Mouse (Mus musculus): Measurements from ENCODE around the gene Ssc5d. TPM values are rescaled to one million over a fixed set of nuclear protein-coding genes. Genes with fewer than 3 reads are reported as not detected.

The Ssc5d gene
- polyA plus RNA-seq, 1 experiment = 4.5 TPM

- no peak overlapping the region for H3K4me3 ChIP-seq (ENCODE audit: low read depth, low read length)
- peaks cover 4% of the 10 kb centered on the region for H3K4me1 ChIP-seq (ENCODE audit: control insufficient read depth, insufficient read depth, insufficient read length, low read length)
- no peaks in the 10 kb centered on the region for H3K27me3 ChIP-seq (ENCODE audit: control insufficient read depth, insufficient read depth, low read length)
- no peaks in the 10 kb centered on the region for H3K36me3 ChIP-seq (ENCODE audit: control insufficient read depth, insufficient read depth, low read length)
- no peak overlapping the region for H3K27ac ChIP-seq (ENCODE audit: insufficient read depth, low read depth, low read length)
- TF ChIP-seq POLR2A (IDR thresholded peaks at IDR 0.05; ENCODE audit: low read depth, low read length) (no peak), CTCF (IDR thresholded peaks at IDR 0.05; ENCODE audit: extremely low read depth, insufficient read length, insufficient replicate concordance, low read depth, low read length) (no peak)
- WGBS = 43% methylated on average over 6 of the region's 6 CpGs
Observed at GRCm38 (mm10) chr7:4948386-4948785, 22.8 kb downstream of the Ssc5d start.

DNA sequence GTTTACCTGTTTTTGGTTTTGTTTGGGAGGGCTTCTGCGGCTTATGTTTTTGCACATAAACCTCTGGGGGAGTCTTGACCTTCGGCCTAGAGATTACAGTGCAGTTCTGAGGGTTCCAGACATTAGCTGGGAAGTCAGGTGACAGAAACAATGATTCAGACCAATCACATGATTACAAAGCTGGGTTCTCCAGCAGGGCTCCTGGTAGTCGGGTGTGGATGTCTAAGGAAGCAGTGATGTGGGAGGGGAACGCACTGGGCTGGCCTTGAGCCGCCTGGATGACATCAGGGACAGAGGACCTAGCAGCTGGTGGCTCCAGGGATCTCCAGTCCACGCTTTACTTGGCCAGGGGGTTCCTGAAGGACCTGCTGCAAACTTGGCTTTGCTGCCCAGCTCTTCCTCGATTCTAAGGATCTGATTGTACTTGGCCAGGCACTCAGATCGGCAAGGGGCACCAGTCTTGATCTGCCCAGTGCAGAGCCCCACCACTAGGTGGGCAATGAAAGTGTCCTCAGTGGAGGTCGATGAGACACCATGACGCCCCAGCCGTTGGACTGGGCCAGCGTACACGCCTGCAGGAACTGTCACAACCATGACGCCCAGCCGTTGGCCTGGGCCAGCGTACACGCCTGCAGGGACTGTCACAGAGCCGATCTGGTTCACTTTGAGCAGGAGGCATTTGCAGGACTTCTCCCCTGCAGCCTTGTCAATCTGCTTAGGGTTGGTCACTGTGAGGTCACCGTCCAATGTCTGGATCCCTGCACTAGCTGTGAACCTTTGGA is 25.2 kb downstream of the Ssc5d start:
- Histone ChIP-seq H3K27ac (ENCODE audit: insufficient read depth, low read depth, low read length) (no peak overlapping the region), H3K27me3 (ENCODE audit: control insufficient read depth, insufficient read depth, low read length) (no peaks in the 10 kb centered on the region), H3K36me3 (ENCODE audit: control insufficient read depth, insufficient read depth, low read length) (no peaks in the 10 kb centered on the region), H3K4me1 (ENCODE audit: control insufficient read depth, insufficient read depth, insufficient read length, low read length) (no peaks in the 10 kb centered on the region), H3K4me3 (ENCODE audit: low read depth, low read length) (no peak overlapping the region)
- no peak for TF ChIP-seq CTCF (IDR thresholded peaks at IDR 0.05; ENCODE audit: extremely low read depth, insufficient read length, insufficient replicate concordance, low read depth, low read length)
- TF ChIP-seq POLR2A (IDR thresholded peaks at IDR 0.05; ENCODE audit: low read depth, low read length) = no peak
- whole genome bisulfite sequencing = 74% methylated on average over 19 of the region's 19 CpGs

DNA sequence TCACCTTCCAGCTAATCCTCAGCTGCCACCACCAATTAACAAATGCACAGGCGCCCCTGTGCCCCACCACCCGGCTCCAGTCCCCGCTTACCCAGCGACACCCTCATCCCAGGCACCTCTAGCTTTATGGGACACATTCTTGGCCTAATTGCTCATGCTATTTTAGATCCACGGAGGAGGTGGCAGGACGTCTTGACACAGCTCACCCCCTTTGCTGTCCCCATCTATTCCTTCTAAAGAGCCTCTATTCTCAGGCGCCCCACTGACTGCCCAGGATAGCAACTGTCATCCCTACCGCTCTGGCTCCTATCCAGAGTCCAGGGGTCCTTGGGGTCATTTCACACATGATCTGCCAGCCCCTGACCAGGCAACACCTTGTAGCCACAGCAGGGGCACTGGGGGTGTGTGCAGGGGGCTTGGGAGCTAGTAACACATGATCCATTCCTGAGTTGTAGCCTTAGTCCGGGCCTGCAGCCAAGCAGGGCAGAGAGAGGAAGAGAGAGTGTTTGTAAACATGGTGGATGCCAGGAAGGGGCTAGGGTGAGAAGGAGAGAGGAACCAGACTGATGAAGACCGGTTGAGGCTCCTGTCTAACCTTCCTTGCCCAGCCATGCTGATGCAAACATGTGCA is 28.3 kb downstream of the Ssc5d start:
- no peaks in the 10 kb centered on the region for H3K4me1 ChIP-seq (ENCODE audit: control insufficient read depth, insufficient read depth, insufficient read length, low read length)
- WGBS = 39% methylated on average over 10 of the region's 10 CpGs
- TF ChIP-seq CTCF (IDR thresholded peaks at IDR 0.05; ENCODE audit: extremely low read depth, insufficient read length, insufficient replicate concordance, low read depth, low read length) = no peak
- TF ChIP-seq POLR2A (IDR thresholded peaks at IDR 0.05; ENCODE audit: low read depth, low read length) = no peak

DNA sequence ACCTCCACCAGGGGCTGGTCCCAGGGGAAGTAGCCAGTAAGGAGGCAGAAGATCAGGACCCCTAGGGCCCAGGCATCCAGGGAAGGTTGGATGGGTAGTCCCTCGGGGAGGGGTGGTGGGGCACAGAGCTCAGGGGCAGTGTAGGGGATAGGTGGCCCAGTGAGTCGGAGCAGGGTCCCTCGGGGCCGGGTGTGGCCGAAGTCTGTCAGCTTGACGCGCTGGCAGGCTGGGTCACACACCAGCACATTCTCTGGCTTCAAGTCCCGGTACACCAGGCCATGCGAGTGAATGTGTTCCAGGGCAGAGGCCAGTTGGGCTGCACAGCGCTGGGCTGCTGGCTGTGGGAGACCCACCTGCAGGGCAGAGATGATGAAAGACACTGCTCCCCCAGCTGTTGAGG is 31.8 kb downstream of the Ssc5d start:
- H3K4me1 ChIP-seq (ENCODE audit: control insufficient read depth, insufficient read depth, insufficient read length, low read length) = no peaks in the 10 kb centered on the region
- no peak overlapping the region for H3K27ac ChIP-seq (ENCODE audit: insufficient read depth, low read depth, low read length)
- H3K36me3 ChIP-seq (ENCODE audit: control insufficient read depth, insufficient read depth, low read length) = no peaks in the 10 kb centered on the region

More for the DNA sequence above, 28.3 kb downstream of the Ssc5d start:
- no peaks in the 10 kb centered on the region for H3K36me3 ChIP-seq (ENCODE audit: control insufficient read depth, insufficient read depth, low read length)
- no peak overlapping the region for H3K4me3 ChIP-seq (ENCODE audit: low read depth, low read length)
- H3K27me3 ChIP-seq (ENCODE audit: control insufficient read depth, insufficient read depth, low read length) = no peaks in the 10 kb centered on the region
- no peak overlapping the region for H3K27ac ChIP-seq (ENCODE audit: insufficient read depth, low read depth, low read length)

GRCm38 (mm10) chr7:4963527-4963926 is 37.9 kb downstream of the Ssc5d start:
- WGBS = 46% methylated on average over 5 of the region's 5 CpGs
- TF ChIP-seq POLR2A (IDR thresholded peaks at IDR 0.05; ENCODE audit: low read depth, low read length) (no peak), CTCF (IDR thresholded peaks at IDR 0.05; ENCODE audit: extremely low read depth, insufficient read length, insufficient replicate concordance, low read depth, low read length) (no peak)
- Histone ChIP-seq H3K4me1 (ENCODE audit: control insufficient read depth, insufficient read depth, insufficient read length, low read length) (no peaks in the 10 kb centered on the region), H3K27me3 (ENCODE audit: control insufficient read depth, insufficient read depth, low read length) (no peaks in the 10 kb centered on the region), H3K36me3 (ENCODE audit: control insufficient read depth, insufficient read depth, low read length) (no peaks in the 10 kb centered on the region), H3K27ac (ENCODE audit: insufficient read depth, low read depth, low read length) (no peak overlapping the region), H3K4me3 (ENCODE audit: low read depth, low read length) (no peak overlapping the region)

More for the DNA sequence above, 31.8 kb downstream of the Ssc5d start:
- 79% methylated on average over 10 of the region's 10 CpGs for WGBS
- Histone ChIP-seq H3K4me3 (ENCODE audit: low read depth, low read length) (no peak overlapping the region), H3K27me3 (ENCODE audit: control insufficient read depth, insufficient read depth, low read length) (no peaks in the 10 kb centered on the region)
- TF ChIP-seq POLR2A (IDR thresholded peaks at IDR 0.05; ENCODE audit: low read depth, low read length) (no peak), CTCF (IDR thresholded peaks at IDR 0.05; ENCODE audit: extremely low read depth, insufficient read length, insufficient replicate concordance, low read depth, low read length) (no peak)

- TF ChIP-seq POLR2A (IDR thresholded peaks at IDR 0.05; ENCODE audit: low read depth, low read length) (no peak), CTCF (IDR thresholded peaks at IDR 0.05; ENCODE audit: extremely low read depth, insufficient read length, insufficient replicate concordance, low read depth, low read length) (peak; percentile 52)
- Histone ChIP-seq H3K27ac (ENCODE audit: insufficient read depth, low read depth, low read length) (no peak within 1 kb of the TSS), H3K36me3 (ENCODE audit: control insufficient read depth, insufficient read depth, low read length) (no peaks in the 10 kb centered on the region), H3K4me1 (ENCODE audit: control insufficient read depth, insufficient read depth, insufficient read length, low read length) (no peaks in the 10 kb centered on the region), H3K4me3 (ENCODE audit: low read depth, low read length) (no peak within 1 kb of the TSS), H3K27me3 (ENCODE audit: control insufficient read depth, insufficient read depth, low read length) (no peaks in the 10 kb centered on the region)
- 2% methylated on average over 10 of the region's 10 CpGs for WGBS
Observed at GRCm38 (mm10) chr7:4964272-4964671, 38.7 kb downstream of the Ssc5d start, which contains the start of gene Sbk2. Sbk2 (minus strand) TSS chr7:4964406.

DNA sequence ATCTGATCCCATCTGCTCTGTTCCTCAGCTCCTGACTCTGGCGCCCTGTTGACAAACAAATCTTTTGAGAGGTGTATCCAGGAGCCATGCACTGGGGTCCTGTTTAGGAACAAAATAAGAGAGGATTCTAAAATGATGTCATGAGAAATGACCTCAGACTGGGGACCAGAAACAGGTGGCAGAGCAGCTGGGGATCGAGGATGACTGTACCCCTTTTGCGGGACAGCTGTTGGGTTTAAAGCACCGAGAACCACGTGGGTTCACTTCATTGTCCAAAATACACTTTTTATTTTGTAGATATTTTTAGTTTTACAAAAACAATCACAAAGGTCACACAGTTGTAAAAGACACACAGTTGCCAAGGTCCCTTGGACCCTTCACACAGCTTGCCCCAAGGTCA is 39.4 kb downstream of the Ssc5d start:
- Histone ChIP-seq H3K4me3 (ENCODE audit: low read depth, low read length) (no peak overlapping the region), H3K27me3 (ENCODE audit: control insufficient read depth, insufficient read depth, low read length) (no peaks in the 10 kb centered on the region), H3K4me1 (ENCODE audit: control insufficient read depth, insufficient read depth, insufficient read length, low read length) (no peaks in the 10 kb centered on the region), H3K27ac (ENCODE audit: insufficient read depth, low read depth, low read length) (no peak overlapping the region), H3K36me3 (ENCODE audit: control insufficient read depth, insufficient read depth, low read length) (no peaks in the 10 kb centered on the region)
- WGBS = 75% methylated on average over 5 of the region's 5 CpGs
- no peak for TF ChIP-seq CTCF (IDR thresholded peaks at IDR 0.05; ENCODE audit: extremely low read depth, insufficient read length, insufficient replicate concordance, low read depth, low read length)
- TF ChIP-seq POLR2A (IDR thresholded peaks at IDR 0.05; ENCODE audit: low read depth, low read length) = no peak

All from small intestine, adult 2 months (tissue).